Mouse (Mus musculus) c-Kit-positive CD71-positive TER-119-positive erythroid progenitor cells, embryonic 14.5 days (primary cell): ENCODE data around the gene Gas2l3.

Experiments used
- DNase-seq: peaks from one replicate; pipeline ENCODE4 v3.0.0-alpha.2; 2013; ENCODE audit warnings: low spot score

Gene Gas2l3

GRCm38 (mm10) chr10:89395321-89395720 is 48.4 kb downstream of the Gas2l3 start:
- no peak for DNase-seq

GRCm38 (mm10) chr10:89392687-89393086 is 51.1 kb downstream of the Gas2l3 start:
- DNase-seq: no peak

- DNase-seq: no peak
These were observed 52.1 kb downstream of the Gas2l3 start for GRCm38 (mm10) chr10:89391571-89392163.

GRCm38 (mm10) chr10:89386461-89386860 is 57.3 kb downstream of the Gas2l3 start:
- DNase-seq: no peak

- peak; percentile 68 for DNase-seq
These were observed 60.3 kb downstream of the Gas2l3 start for GRCm38 (mm10) chr10:89383462-89383861.

GRCm38 (mm10) chr10:89377750-89378149 is 66.0 kb downstream of the Gas2l3 start:
- no peak for DNase-seq

- DNase-seq: no peak
These were observed 73.7 kb downstream of the Gas2l3 start for GRCm38 (mm10) chr10:89370051-89370450.

- no peak for DNase-seq
These were observed 84.8 kb downstream of the Gas2l3 start for GRCm38 (mm10) chr10:89358933-89359332.
